Mouse (Mus musculus) heart, embryonic 12.5 days (tissue): Measurements from ENCODE around the gene Cldn34c4. TPM values are rescaled to one million over a fixed set of nuclear protein-coding genes. Genes with fewer than 3 reads are reported as not detected.

Experiments
- ATAC-seq: fragments of 200-750 bp; cut with Nextera tagmentation; 2 replicates; pipeline ENCODE4 v1.8.0; 2017; ENCODE audit warnings: moderate TSS enrichment, moderate library complexity; ENCODE audit not compliant: insufficient number of reproducible peaks, low FRiP score
- H3K27ac ChIP-seq: fragments of 300-500 bp; sonication (generic); 2 replicates; pipeline ENCODE4 v1.5.1; 2016; ENCODE audit warnings: mild to moderate bottlenecking, moderate library complexity; ENCODE audit not compliant: poor library complexity, severe bottlenecking
- H3K27me3 ChIP-seq: fragments of 300-500 bp; sonication (generic); replicated peaks from 2 replicates; pipeline ENCODE4 v1.6.1; 2016; ENCODE audit warnings: mild to moderate bottlenecking, moderate library complexity
- H3K36me3 ChIP-seq: fragments of 300-500 bp; sonication (generic); 2 replicates; pipeline ENCODE4 v1.6.1; 2016; ENCODE audit warnings: mild to moderate bottlenecking, moderate library complexity
- H3K4me1 ChIP-seq: fragments of 300-500 bp; sonication (generic); replicated peaks from 2 replicates; pipeline ENCODE4 v1.6.1; 2016; ENCODE audit warnings: mild to moderate bottlenecking
- H3K4me2 ChIP-seq: fragments of 300-500 bp; sonication (generic); 2 replicates; pipeline ENCODE4 v1.6.1; 2016; ENCODE audit warnings: mild to moderate bottlenecking, moderate library complexity
- H3K4me3 ChIP-seq: fragments of 300-500 bp; sonication (generic); 2 replicates; pipeline ENCODE4 v1.5.1; 2016; ENCODE audit warnings: mild to moderate bottlenecking
- H3K9ac ChIP-seq: fragments of 300-500 bp; sonication (generic); 2 replicates; pipeline ENCODE4 v1.6.1; 2016; ENCODE audit warnings: mild to moderate bottlenecking, moderate library complexity
- H3K9me3 ChIP-seq: fragments of 300-500 bp; sonication (generic); replicated peaks from 2 replicates; pipeline ENCODE4 v1.6.1; 2016; ENCODE audit warnings: mild to moderate bottlenecking, moderate library complexity
- WGBS: fragments of 180-500 bp; shearing (Covaris S2); methylation state at CpG from one replicate; pipeline ENCODE4 v1.1.7; 2016; 5-methylcytosine and 5-hydroxymethylcytosine counted together
- polyA plus RNA-seq: library from polyadenylated mRNA; unstranded; fragments of >200 nt; fragmentation: Nextera tagmentation; extraction: Ambion mirVana; gene quantifications from 2 replicates; pipeline ENCODE4 v1.2.1, GENCODE M21; 2016

Gene Cldn34c4
- not detected in 2 replicates for polyA plus RNA-seq

- Histone ChIP-seq H3K4me3 (no peak within 1 kb of the TSS), H3K27ac (no peak within 1 kb of the TSS), H3K9me3 (no peaks in the 10 kb centered on the region; the same call in 1 of the 2 replicates), H3K27me3 (no peaks in the 10 kb centered on the region), H3K36me3 (no peaks in the 10 kb centered on the region), H3K9ac (no peak within 1 kb of the TSS), H3K4me1 (no peaks in the 10 kb centered on the region), H3K4me2 (no peak within 1 kb of the TSS)
- ATAC-seq: no peak
- 64% methylated on average over 2 of the region's 2 CpGs for WGBS
These were observed at the start of gene Cldn34c4 for GRCm38 (mm10) chrX:127736454-127736853. Cldn34c4 (minus strand) TSS chrX:127736554.

- peaks cover 25% of the 10 kb centered on the region; the same call in 1 of the 2 replicates for H3K9me3 ChIP-seq
- H3K4me1 ChIP-seq: no peaks in the 10 kb centered on the region
- H3K36me3 ChIP-seq: no peaks in the 10 kb centered on the region
- H3K4me3 ChIP-seq: no peak overlapping the region
- no peak overlapping the region for H3K27ac ChIP-seq
- H3K27me3 ChIP-seq: no peaks in the 10 kb centered on the region
- H3K9ac ChIP-seq: no peak overlapping the region
- H3K4me2 ChIP-seq: no peak overlapping the region
- WGBS: 62% methylated on average over 4 of the region's 4 CpGs
- no peak for ATAC-seq
These were observed 10.7 kb upstream of the Cldn34c4 start for GRCm38 (mm10) chrX:127747062-127747461.
